Mouse (Mus musculus): ENCODE measurements around the gene Epb41l5.

Epb41l5 gene

GRCm38 (mm10) chr1:119590041-119590440, 58.8 kb downstream of the Epb41l5 start:
- peak; percentile 18 for DNase-seq

- no peak for DNase-seq
Observed at GRCm38 (mm10) chr1:119584974-119585373, 63.8 kb downstream of the Epb41l5 start.

- no peak for DNase-seq
Observed at GRCm38 (mm10) chr1:119570134-119570533, 78.7 kb downstream of the Epb41l5 start.

- no peak for DNase-seq
Observed at GRCm38 (mm10) chr1:119565531-119565930, 83.3 kb downstream of the Epb41l5 start.

GRCm38 (mm10) chr1:119557641-119558395, 91.0 kb downstream of the Epb41l5 start:
- DNase-seq, result peak; percentile 39

- DNase-seq, result no peak
Observed at GRCm38 (mm10) chr1:119555651-119556050, 93.1 kb downstream of the Epb41l5 start.

DNA sequence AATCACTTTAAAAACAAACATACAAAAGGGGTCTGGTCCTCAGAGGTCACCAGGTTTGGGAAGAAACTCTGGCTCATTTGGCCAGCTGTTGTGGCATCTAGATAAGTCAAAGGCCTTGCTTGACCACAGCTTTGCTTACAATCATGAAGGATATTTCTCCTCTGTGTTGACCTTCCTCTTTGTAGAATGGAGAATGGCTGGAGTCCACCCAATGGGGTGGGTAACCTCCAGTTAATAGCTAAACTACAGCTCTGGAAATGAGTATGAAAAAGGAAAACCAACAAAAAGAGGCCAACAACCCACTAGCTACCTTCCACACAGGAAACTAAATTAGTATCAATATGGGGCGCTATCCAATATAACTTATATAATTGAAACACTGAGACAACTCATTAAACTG, 97.1 kb downstream of the Epb41l5 start:
- no peak for DNase-seq

GRCm38 (mm10) chr1:119550064-119550463, 98.7 kb downstream of the Epb41l5 start:
- no peak for DNase-seq

DNA sequence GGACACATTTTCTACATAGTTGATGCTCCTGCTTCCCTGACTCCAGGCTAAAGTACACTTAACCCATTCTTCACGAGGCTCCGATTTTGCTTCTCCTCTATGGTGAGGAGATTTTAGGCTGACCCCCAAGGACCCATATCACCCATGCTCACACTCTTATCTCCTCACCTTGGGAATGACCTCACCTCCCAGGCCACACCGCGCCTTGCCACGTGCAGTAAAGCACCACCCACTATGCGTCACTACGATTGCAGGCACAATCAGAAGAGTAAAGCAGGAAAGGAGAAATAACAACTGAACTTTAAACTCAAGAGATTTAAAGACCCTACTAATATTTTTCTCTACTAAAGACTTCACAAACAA, 99.5 kb downstream of the Epb41l5 start:
- no peak for DNase-seq

DNA sequence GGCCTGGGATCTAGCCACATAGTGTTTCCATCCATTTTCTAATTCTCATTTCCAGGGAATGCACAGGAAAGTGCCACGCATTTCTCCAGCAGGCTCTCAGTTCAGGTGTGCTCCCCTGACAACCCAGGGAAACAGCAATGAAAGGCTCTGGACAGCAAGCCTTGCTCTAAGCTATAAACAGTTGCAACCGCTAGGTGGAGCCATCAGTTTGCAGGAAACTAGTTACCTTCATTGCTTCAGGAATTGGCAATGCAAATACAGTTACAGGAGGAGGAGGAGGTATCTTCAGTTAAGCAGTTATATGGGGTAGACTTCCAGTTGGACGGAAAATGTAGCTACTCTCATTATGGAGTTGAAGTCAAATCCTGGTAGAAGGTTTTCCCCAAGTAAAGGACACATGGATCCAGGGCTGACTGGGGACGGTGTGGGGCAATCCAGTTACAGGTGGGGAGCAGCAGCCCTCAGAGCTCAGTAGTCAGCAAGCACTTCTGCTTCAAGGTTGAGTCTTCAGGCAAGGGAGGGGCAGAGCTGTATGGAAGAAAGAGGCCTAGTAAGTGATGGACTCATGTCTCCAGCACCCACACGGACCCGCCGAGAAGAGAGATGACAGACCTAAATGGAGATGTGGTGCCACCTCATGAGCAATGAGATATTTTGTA, 100.0 kb downstream of the Epb41l5 start:
- DNase-seq, result peak; percentile 87

- DNase-seq, result peak; percentile 63
Observed at GRCm38 (mm10) chr1:119546490-119546889, 102.3 kb downstream of the Epb41l5 start.

DNA sequence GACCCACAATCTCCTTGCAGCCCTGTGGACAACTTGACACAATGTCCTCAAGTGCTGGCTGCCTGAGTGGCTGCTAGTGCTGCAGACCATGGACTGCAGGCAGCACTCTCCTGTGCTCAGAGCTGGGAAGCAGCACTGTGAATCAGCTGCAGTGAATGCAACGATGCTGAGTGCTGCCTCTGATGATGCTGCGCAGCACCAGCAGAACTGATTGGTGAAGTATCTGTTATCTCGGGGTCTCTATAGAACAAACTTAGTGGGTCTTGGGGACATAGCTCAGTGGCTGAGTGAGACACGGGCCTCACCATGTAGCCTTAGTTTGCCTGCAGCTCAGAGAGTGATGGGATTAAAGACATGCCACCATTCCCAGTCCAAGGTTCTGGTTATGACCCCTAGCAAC, 103.1 kb downstream of the Epb41l5 start:
- DNase-seq, result no peak

GRCm38 (mm10) chr1:119545164-119545563, 103.6 kb downstream of the Epb41l5 start:
- DNase-seq, result no peak

DNA sequence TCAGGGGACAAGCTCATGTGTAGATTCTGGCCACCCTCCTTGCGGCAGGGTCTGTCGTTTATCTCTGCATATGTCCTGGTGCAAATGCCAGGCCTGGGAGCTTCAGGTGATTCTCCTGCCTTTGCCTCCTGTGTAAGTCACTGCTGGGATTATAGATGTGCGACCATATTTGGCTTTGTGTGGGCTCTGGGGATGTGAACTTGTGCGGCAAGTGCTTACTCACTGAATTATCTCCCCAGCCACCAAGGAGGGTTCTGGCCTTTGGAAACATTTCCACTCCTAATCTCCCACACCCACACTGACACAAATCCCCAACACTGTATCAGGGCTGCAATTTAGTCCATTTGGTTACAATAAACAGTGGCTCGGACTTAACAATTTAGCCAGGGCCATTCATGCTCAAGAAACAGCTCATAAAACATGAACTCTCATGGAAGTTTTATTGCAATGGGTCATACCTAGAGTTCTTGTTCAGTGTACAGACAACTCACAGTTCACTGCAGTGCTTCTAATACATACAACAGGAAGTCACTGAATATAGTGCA, 104.1 kb downstream of the Epb41l5 start:
- DNase-seq, result peak; percentile 47

DNA sequence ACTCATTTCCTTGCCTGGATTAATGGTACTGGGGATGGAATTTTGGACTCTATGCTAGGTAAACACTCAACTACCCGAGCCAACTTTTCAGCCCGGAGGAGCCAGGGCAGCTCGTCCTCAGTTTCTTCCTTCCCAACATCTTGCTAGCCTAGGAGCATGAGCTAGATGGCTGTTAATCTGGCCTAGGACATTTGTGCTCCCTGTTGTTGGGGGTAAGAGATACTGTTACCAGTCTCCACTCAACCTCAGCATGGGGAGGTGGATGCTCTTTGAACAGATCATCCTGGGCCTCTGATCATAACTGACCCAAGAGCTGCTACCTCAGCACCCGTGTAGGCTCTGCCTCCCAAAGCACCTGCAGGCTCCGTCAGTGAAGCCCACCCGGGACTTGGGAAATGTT, 105.5 kb downstream of the Epb41l5 start:
- DNase-seq, result no peak

DNA sequence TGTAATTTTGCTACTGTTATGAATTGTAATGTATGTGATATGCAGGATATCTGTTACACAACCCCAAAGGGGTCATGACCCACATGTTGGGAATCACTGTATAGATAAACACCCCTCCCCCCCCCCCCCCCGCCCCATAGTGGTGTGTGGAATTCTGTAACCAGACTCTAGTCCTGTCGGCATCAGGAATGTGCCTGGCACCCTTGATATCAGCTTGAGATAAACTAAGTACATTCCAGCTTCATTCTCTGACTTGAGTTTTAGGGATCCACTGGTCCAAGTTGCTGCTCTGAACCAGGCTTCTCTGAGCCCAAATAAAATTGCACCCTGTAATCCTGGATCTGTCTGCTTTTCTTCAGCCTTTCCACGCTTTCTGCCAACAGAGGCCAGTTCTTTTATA, 107.2 kb downstream of the Epb41l5 start:
- DNase-seq, result no peak

GRCm38 (mm10) chr1:119540836-119541557, 107.8 kb downstream of the Epb41l5 start:
- peak; percentile 58 for DNase-seq

- no peak for DNase-seq
Observed at GRCm38 (mm10) chr1:119539252-119539651, 109.5 kb downstream of the Epb41l5 start.

DNA sequence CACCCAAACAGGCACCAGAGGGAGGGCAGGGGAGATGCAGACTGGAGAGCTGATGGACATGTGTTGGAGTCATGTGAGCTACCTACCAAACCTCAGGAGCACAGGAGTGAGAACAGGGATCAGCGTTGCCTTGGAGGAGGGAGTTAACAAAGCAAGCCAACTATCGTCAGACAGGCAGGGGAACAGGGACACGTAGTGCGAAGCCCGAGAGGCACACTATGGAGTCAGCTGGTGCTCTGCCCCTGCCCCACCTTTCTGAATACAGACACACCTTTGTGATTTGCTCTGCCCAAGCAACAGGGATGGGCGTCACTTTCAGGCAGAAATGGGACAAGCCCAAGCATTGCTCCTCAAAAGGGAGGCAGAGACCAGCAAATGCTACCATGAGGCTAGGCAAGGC, 111.1 kb downstream of the Epb41l5 start:
- DNase-seq, result no peak

GRCm38 (mm10) chr1:119536122-119536521, 112.7 kb downstream of the Epb41l5 start:
- DNase-seq, result no peak

DNA sequence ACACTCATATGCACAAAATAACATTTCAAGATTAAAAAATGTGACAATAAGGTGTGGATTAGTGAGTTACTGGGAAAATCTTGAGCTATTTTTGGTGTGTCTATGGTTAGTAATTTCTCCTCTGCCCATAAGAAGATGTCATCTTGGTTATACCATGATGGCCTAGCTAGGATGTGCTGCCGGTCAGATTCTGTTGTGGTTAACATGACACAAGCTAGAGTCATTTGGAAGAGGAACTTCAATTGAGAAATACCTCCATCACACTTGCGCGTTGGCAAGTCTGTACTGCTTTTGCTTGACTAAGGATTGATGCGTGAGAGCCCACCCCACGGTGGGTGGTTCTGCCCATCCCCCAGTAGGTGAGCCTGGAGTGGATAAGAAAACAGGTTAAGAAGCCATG, 114.5 kb downstream of the Epb41l5 start:
- DNase-seq, result no peak

DNA sequence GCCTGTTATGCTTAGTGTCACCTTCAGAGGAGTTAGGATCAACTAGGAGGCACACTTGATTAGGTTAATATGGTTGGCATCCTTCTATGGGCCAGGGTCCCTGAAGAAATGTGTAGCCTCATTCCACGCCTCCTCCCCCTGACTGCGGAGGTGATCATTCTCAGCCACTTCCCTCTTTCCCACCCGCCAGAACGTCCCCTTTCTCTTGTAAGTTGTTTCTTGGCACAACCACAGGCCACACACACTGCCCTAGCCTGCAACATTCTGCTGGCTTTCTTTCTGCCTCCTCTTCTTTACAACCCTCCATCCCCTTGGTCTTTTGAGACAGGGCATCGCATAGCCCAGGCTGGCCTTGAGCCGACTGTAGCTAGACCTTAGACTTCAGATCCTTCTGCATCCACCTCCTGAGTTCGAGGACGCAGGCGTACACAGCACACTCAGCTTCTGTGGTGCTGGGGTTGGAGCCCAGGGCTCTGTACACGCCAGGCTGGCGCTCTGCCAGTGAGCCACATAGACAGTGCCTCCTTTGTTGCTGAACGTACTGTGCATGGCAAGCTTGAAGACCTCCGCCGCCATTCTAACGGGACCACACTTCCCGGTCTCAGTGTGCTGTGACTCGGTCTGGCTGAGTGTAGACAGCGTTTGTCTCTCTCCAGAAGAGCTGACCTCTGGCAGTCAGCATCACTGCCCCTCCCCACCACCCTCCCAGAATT, 115.6 kb downstream of the Epb41l5 start:
- no peak for DNase-seq

GRCm38 (mm10) chr1:119532165-119532564, 116.6 kb downstream of the Epb41l5 start:
- no peak for DNase-seq

Measured in lung, postnatal 10 days (tissue).